Mouse (Mus musculus) thymus, adult 2 months (tissue): ENCODE results near the gene Dicer1.

Experiments
- CTCF ChIP-seq: fragments of 200-500 bp; IDR thresholded peaks from 2 replicates; pipeline ENCODE4 v1.5.1; 2012; ENCODE audit warnings: mild to moderate bottlenecking, control low read depth, low read length, moderate library complexity, borderline replicate concordance; ENCODE audit not compliant: control insufficient read depth, poor library complexity, insufficient read depth; ENCODE audit errors: extremely low read depth
- POLR2A ChIP-seq: fragments of 200-500 bp; IDR thresholded peaks from 2 replicates; pipeline ENCODE4 v1.6.1; 2012; ENCODE audit warnings: mild to moderate bottlenecking, low read length, control low read depth, moderate library complexity; ENCODE audit not compliant: control insufficient read depth, poor library complexity, insufficient read depth; ENCODE audit errors: extremely low read depth

GRCm38 (mm10) chr12:104692864-104693263 is 58.9 kb downstream of the Dicer1 start:
- TF ChIP-seq CTCF (no peak), POLR2A (no peak)
